Mouse (Mus musculus) brown adipose tissue, adult 24 weeks (tissue): ENCODE data around the gene Cacna1c. TPM values are rescaled to one million over a fixed set of nuclear protein-coding genes. Genes with fewer than 3 reads are reported as not detected.

Source experiments
- H3K27ac ChIP-seq: fragments of 200-500 bp; replicated peaks from 2 replicates; pipeline ENCODE4 v1.5.1; 2012; ENCODE audit warnings: low read depth, mild to moderate bottlenecking, low read length
- H3K4me1 ChIP-seq: fragments of 200-500 bp; 2 replicates; pipeline ENCODE4 v1.6.1; 2012; ENCODE audit warnings: low read length, mixed read lengths; ENCODE audit not compliant: control insufficient read depth, insufficient read depth, insufficient read length
- H3K4me3 ChIP-seq: fragments of 200-500 bp; 2 replicates; pipeline ENCODE4 v1.5.1; 2012; ENCODE audit warnings: low read depth, mild to moderate bottlenecking, low read length, moderate library complexity; ENCODE audit not compliant: insufficient read depth
- polyA plus RNA-seq: library from polyadenylated mRNA; stranded (reverse); fragments of >200 nt; gene quantifications from 2 replicates; pipeline ENCODE4 v1.2.4, GENCODE M21; 2012; ENCODE audit not compliant: missing spikeins, insufficient read depth, insufficient read length

Gene Cacna1c
- polyA plus RNA-seq, 1 experiment: 0.48 TPM

- Histone ChIP-seq H3K4me3 (no peak overlapping the region), H3K4me1 (no peaks in the 10 kb centered on the region), H3K27ac (no peak overlapping the region)
Measured at GRCm38 (mm10) chr6:118950190-118950589, 246.0 kb downstream of the Cacna1c start.

GRCm38 (mm10) chr6:118947286-118947685, 248.9 kb downstream of the Cacna1c start:
- H3K4me1 ChIP-seq: no peaks in the 10 kb centered on the region
- H3K27ac ChIP-seq: no peak overlapping the region
- H3K4me3 ChIP-seq: no peak overlapping the region

- H3K27ac ChIP-seq: no peak overlapping the region
- H3K4me1 ChIP-seq: no peaks in the 10 kb centered on the region
- H3K4me3 ChIP-seq: no peak overlapping the region
Measured at GRCm38 (mm10) chr6:118946660-118947059, 249.6 kb downstream of the Cacna1c start.

- no peak overlapping the region for H3K4me3 ChIP-seq
- H3K4me1 ChIP-seq: no peaks in the 10 kb centered on the region
- H3K27ac ChIP-seq: no peak overlapping the region
Measured at GRCm38 (mm10) chr6:118944093-118944492, 252.1 kb downstream of the Cacna1c start.

- H3K4me1 ChIP-seq: no peaks in the 10 kb centered on the region
- no peak overlapping the region for H3K27ac ChIP-seq
Measured at GRCm38 (mm10) chr6:118941816-118942215, 254.4 kb downstream of the Cacna1c start.

GRCm38 (mm10) chr6:118941036-118941435, 255.2 kb downstream of the Cacna1c start:
- Histone ChIP-seq H3K27ac (no peak overlapping the region), H3K4me1 (no peaks in the 10 kb centered on the region), H3K4me3 (no peak overlapping the region)

More at GRCm38 (mm10) chr6:118941816-118942215, 254.4 kb downstream of the Cacna1c start:
- H3K4me3 ChIP-seq: no peak overlapping the region

- H3K4me1 ChIP-seq: no peaks in the 10 kb centered on the region
- H3K27ac ChIP-seq: no peak overlapping the region
- no peak overlapping the region for H3K4me3 ChIP-seq
Measured at GRCm38 (mm10) chr6:118939626-118940025, 256.6 kb downstream of the Cacna1c start.

- Histone ChIP-seq H3K4me3 (no peak overlapping the region), H3K27ac (no peak overlapping the region), H3K4me1 (no peaks in the 10 kb centered on the region)
Measured at GRCm38 (mm10) chr6:118938386-118939096, 257.7 kb downstream of the Cacna1c start.

- no peak overlapping the region for H3K27ac ChIP-seq
- no peaks in the 10 kb centered on the region for H3K4me1 ChIP-seq
- H3K4me3 ChIP-seq: no peak overlapping the region
Measured at GRCm38 (mm10) chr6:118937536-118937935, 258.7 kb downstream of the Cacna1c start.

- Histone ChIP-seq H3K4me3 (no peak overlapping the region), H3K4me1 (no peaks in the 10 kb centered on the region), H3K27ac (no peak overlapping the region)
Measured at GRCm38 (mm10) chr6:118935520-118936415, 260.4 kb downstream of the Cacna1c start.

- Histone ChIP-seq H3K4me1 (no peaks in the 10 kb centered on the region), H3K27ac (no peak overlapping the region), H3K4me3 (no peak overlapping the region)
Measured at GRCm38 (mm10) chr6:118934243-118934902, 261.8 kb downstream of the Cacna1c start.

- H3K4me1 ChIP-seq: no peaks in the 10 kb centered on the region
- no peak overlapping the region for H3K27ac ChIP-seq
Measured at GRCm38 (mm10) chr6:118933017-118933594, 263.1 kb downstream of the Cacna1c start.

GRCm38 (mm10) chr6:118932002-118932700, 264.1 kb downstream of the Cacna1c start:
- Histone ChIP-seq H3K27ac (no peak overlapping the region), H3K4me1 (no peaks in the 10 kb centered on the region), H3K4me3 (no peak overlapping the region)

More at GRCm38 (mm10) chr6:118933017-118933594, 263.1 kb downstream of the Cacna1c start:
- no peak overlapping the region for H3K4me3 ChIP-seq

- H3K27ac ChIP-seq: no peak overlapping the region
- H3K4me3 ChIP-seq: no peak overlapping the region
- no peaks in the 10 kb centered on the region for H3K4me1 ChIP-seq
Measured at GRCm38 (mm10) chr6:118926669-118927068, 269.5 kb downstream of the Cacna1c start.
